Mouse (Mus musculus) liver, adult 2 months (tissue): ENCODE measurements around the gene Stx12. TPM values are rescaled to one million over a fixed set of nuclear protein-coding genes. Genes with fewer than 3 reads are reported as not detected.
"Not testable (repeated sequence)": the region's sequence is repeated elsewhere in the genome, so short reads cannot be mapped to it uniquely, and the experiment has no call there.

Experiments used
- DNase-seq: peaks from one replicate; pipeline ENCODE4 v3.0.0-alpha.2; 2011; ENCODE audit warnings: low read depth, low spot score; ENCODE audit errors: extremely low read depth
- H3K27ac ChIP-seq: fragments of 200-500 bp; replicated peaks from 2 replicates; pipeline ENCODE4 v1.5.1; 2012; ENCODE audit warnings: low read depth, mild to moderate bottlenecking, control low read depth, inconsistent platforms, low read length; ENCODE audit not compliant: insufficient read depth
- H3K27me3 ChIP-seq: fragments of 200-500 bp; 2 replicates; pipeline ENCODE4 v1.6.1; 2012; ENCODE audit warnings: mild to moderate bottlenecking, moderate library complexity, low read length, inconsistent platforms; ENCODE audit not compliant: control insufficient read depth, insufficient read depth
- H3K36me3 ChIP-seq: fragments of 200-500 bp; 2 replicates; pipeline ENCODE4 v1.6.1; 2012; ENCODE audit warnings: low read length, inconsistent platforms; ENCODE audit not compliant: control insufficient read depth, insufficient read depth
- H3K4me1 ChIP-seq: fragments of 200-500 bp; 2 replicates; pipeline ENCODE4 v1.6.1; 2011; ENCODE audit warnings: low read length; ENCODE audit not compliant: control insufficient read depth, insufficient read depth
- H3K4me3 ChIP-seq: fragments of 200-500 bp; 2 replicates; pipeline ENCODE4 v1.5.1; 2011; ENCODE audit warnings: low read depth, mild to moderate bottlenecking, control low read depth, low read length, moderate library complexity; ENCODE audit not compliant: insufficient read depth
- H3K79me2 ChIP-seq: fragments of 200-500 bp; 2 replicates; pipeline ENCODE4 v1.6.1; 2012; ENCODE audit warnings: inconsistent platforms, mild to moderate bottlenecking, low read length, moderate library complexity; ENCODE audit not compliant: control insufficient read depth, insufficient read depth
- H3K9ac ChIP-seq: fragments of 200-500 bp; 2 replicates; pipeline ENCODE4 v1.6.1; 2012; ENCODE audit warnings: low read depth, mild to moderate bottlenecking, control low read depth, inconsistent platforms, low read length
- CTCF ChIP-seq: fragments of 200-500 bp; IDR thresholded peaks from 2 replicates; pipeline ENCODE4 v1.5.1; 2011; ENCODE audit warnings: low read depth, low read length, control low read depth
- POLR2A ChIP-seq: fragments of 200-500 bp; IDR thresholded peaks from 2 replicates; pipeline ENCODE4 v1.6.1; 2011; ENCODE audit warnings: low read length, control low read depth; ENCODE audit not compliant: insufficient read depth; ENCODE audit errors: extremely low read depth
- WGBS: fragments of 180-500 bp; shearing (Covaris S2); methylation state at CpG from one replicate; pipeline ENCODE4 v1.1.7; 2018; 5-methylcytosine and 5-hydroxymethylcytosine counted together
- polyA plus RNA-seq: library from polyadenylated mRNA; depleted of rRNA; stranded (reverse); fragments of >200 nt; gene quantifications from 2 replicates; pipeline ENCODE4 v1.2.3, GENCODE M21; 2012
- total RNA-seq: library from RNA; depleted of rRNA; stranded (reverse); fragments of >200 nt; gene quantifications from 2 replicates; pipeline ENCODE4 v1.2.3, GENCODE M21; 2014

The Stx12 gene
- total and polyA plus RNA-seq, 2 experiments: 6.9 to 15.2 TPM

DNA sequence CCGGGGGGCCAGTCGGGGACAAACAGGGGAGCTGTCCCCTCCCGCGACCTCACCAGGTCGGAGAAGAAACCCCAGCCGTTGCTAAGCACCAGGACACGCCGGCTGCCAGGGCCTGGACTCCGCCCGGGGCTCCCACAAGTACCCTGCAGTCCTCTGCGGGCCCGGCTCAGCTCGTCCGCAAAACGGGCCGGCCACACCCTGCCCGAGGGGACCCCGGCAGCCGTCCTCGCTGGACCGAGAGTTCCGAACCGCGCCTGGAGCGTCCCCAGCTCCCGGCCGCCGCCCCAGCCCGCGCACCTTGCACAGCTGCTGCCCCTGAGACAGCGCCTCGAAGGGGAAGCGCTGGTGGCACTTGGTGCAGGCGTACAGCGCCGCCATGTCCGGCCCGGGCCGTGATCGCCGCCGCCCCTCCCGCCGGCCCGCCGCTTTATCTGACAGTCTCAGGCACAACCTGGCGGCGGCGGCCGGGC lies 37.8 kb upstream of the Stx12 start:
- Histone ChIP-seq H3K27me3 (no peaks in the 10 kb centered on the region), H3K27ac (peak overlapping the region; percentile 93), H3K9ac (peak overlapping the region; percentile 99), H3K4me1 (peaks cover 4% of the 10 kb centered on the region; the same call in 1 of the 2 replicates), H3K36me3 (peaks cover 1% of the 10 kb centered on the region), H3K79me2 (peaks cover 3% of the 10 kb centered on the region; the same call in 1 of the 2 replicates), H3K4me3 (peak overlapping the region; percentile 93)
- no peak for TF ChIP-seq CTCF
- peak; percentile 76; the same call in 1 of the 2 replicates for TF ChIP-seq POLR2A
- under 1% methylated on average over 48 of the region's 50 CpGs for WGBS
- no peak for DNase-seq

DNA sequence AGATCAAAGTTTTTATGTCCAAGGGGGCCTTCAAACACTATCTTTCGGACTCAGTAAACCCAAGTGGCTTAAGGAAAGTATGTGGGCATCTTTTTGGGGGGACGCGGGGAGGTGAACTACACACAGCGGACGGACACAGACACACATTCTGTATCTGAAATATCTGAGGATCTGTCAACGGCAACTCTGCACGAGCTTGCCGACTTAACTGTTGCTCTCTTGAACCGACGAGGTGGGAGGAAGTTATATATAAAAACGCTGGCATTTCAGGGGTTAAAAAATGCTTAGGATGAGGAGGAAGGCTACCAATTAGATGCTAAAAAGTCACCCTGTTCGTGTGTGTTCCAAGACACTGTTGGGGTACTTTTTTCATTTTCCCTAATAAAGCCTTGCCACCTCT lies 37.2 kb upstream of the Stx12 start:
- 37% methylated on average over 12 of the region's 12 CpGs for WGBS
- Histone ChIP-seq H3K4me3 (peak overlapping the region; percentile 93), H3K79me2 (peaks cover 3% of the 10 kb centered on the region; the same call in 1 of the 2 replicates), H3K27ac (no peak overlapping the region), H3K9ac (peak overlapping the region; percentile 99), H3K4me1 (peaks cover 4% of the 10 kb centered on the region; the same call in 1 of the 2 replicates), H3K27me3 (no peaks in the 10 kb centered on the region), H3K36me3 (peaks cover 5% of the 10 kb centered on the region)
- DNase-seq: no peak
- TF ChIP-seq CTCF (no peak), POLR2A (no peak)

DNA sequence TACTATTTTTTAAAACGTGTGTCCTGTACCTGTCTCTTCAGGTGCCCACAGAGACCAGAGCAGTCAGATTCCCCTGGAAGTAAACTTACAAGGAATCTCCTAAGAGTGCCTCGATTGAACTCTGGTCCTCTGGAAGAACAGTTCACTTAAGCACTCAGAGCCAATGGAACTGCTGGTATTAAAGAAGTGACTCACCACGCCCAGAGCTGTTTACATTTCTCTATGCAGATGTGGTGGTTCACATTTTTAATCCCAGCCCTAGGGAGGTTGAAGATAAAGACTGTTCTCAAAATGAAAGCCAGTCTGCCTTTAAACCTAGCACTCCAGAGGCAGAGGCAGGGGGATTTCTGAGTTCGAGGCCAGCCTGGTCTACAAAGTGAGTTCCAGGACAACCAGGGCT lies 35.9 kb upstream of the Stx12 start:
- H3K4me1 ChIP-seq: peaks cover 4% of the 10 kb centered on the region; the same call in 1 of the 2 replicates
- H3K4me3 ChIP-seq: no peak overlapping the region
- peaks cover 14% of the 10 kb centered on the region for H3K36me3 ChIP-seq
- no peak for DNase-seq
- H3K27me3 ChIP-seq: no peaks in the 10 kb centered on the region
- WGBS: 89% methylated on average over 4 of the region's 4 CpGs
- TF ChIP-seq CTCF (no peak), POLR2A (no peak)
- H3K79me2 ChIP-seq: peaks cover 3% of the 10 kb centered on the region; the same call in 1 of the 2 replicates
- no peak overlapping the region for H3K27ac ChIP-seq
- no peak overlapping the region for H3K9ac ChIP-seq

DNA sequence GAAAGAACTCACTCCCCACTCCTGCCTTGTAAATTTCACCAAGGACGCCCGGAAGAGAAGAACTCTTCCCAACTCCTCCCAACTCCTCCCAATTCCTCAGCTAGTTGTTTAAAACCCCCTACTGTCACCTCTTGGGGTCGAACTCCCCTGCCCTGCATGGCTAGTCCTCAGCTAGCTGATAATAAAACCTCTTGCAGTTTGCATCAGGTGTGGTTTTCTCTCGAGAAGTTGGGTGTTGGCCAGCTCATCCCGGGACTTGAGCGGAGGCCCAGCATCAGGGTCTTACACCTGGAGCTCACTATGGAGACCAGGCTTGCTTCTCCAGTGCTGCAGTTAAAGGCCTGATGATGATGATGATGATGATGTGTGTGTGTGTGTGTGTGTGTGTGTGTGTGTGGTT lies 34.2 kb upstream of the Stx12 start:
- not testable (repeated sequence) for H3K4me1 ChIP-seq, H3K9ac ChIP-seq, H3K27me3 ChIP-seq, H3K79me2 ChIP-seq, H3K27ac ChIP-seq, H3K4me3 ChIP-seq, DNase-seq
- H3K36me3 ChIP-seq: peaks cover 23% of the 10 kb centered on the region
- WGBS: 90% methylated on average over 6 of the region's 6 CpGs

DNA sequence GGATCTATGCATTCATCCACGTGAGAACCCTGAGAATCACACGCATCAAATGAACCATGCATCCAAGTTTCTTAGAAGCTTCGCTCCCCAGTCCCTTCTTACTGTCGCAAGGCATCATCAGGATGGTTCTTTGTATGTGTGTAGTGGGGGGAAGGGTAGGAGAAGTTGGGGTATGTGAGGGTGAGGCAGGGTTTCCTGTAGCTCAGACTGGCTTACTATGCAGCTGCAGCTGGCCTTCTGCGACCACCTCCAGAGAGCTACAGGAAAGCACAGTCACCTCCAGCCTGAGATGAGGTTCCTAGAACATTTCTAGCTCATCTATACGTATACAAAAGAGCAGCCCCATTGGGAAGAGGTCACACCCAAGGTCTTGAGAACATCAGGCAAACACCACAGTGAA lies 27.8 kb upstream of the Stx12 start:
- peaks cover 65% of the 10 kb centered on the region for H3K36me3 ChIP-seq
- no peak for DNase-seq
- 89% methylated on average over 6 of the region's 6 CpGs for whole genome bisulfite sequencing

DNA sequence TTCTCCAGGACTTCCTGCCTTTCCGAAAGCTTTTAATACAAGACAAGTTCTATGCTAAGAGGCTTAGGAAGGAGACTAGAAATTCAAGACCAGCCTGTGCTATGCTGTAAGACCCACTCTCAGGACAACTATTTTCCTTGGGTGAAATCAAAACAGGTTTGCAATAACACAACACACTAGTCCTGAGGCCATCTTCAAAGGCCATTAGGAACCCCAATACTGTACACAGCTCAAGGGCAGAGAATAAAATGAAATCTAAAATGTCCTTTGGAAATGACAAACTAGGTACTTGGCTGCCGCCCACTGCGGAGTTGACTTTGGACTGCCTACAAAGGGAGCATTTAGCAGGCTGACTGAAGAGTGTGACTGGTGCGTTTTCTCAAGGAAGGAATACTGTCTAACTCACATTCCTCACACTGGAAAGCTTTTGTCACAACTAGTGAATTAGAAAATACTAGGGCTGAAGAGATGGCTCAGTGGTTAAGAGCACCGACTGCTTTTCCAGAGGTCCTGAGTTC lies 21.6 kb upstream of the Stx12 start:
- 38% methylated on average over 5 of the region's 5 CpGs for WGBS
- DNase-seq: peak; percentile 74
- Histone ChIP-seq H3K79me2 (no peaks in the 10 kb centered on the region), H3K27ac (peak overlapping the region; percentile 49), H3K27me3 (no peaks in the 10 kb centered on the region), H3K4me1 (peaks cover 9% of the 10 kb centered on the region; the same call in 1 of the 2 replicates), H3K4me3 (no peak overlapping the region), H3K36me3 (peaks cover 47% of the 10 kb centered on the region), H3K9ac (no peak overlapping the region)
- TF ChIP-seq POLR2A: no peak
- TF ChIP-seq CTCF: no peak

More for the DNA sequence above, 27.8 kb upstream of the Stx12 start:
- Histone ChIP-seq H3K27me3 (no peaks in the 10 kb centered on the region), H3K9ac (no peak overlapping the region), H3K79me2 (no peaks in the 10 kb centered on the region), H3K4me3 (no peak overlapping the region), H3K27ac (no peak overlapping the region), H3K4me1 (no peaks in the 10 kb centered on the region)
- no peak for TF ChIP-seq POLR2A
- TF ChIP-seq CTCF: no peak
